Mouse (Mus musculus) heart, adult 2 months (tissue): ENCODE measurements around the gene Jmjd6.

Source experiments
- CTCF ChIP-seq: fragments of 200-600 bp; IDR thresholded peaks from 2 replicates; pipeline ENCODE4 v1.8.1; 2022; ENCODE audit warnings: antibody characterized with exemption, mild to moderate bottlenecking, moderate library complexity
- EP300 ChIP-seq: fragments of 200-500 bp; IDR thresholded peaks from 2 replicates; pipeline ENCODE4 v1.6.1; 2011; ENCODE audit warnings: low read depth, low read length, control low read depth; ENCODE audit not compliant: insufficient read depth
- POLR2A ChIP-seq: fragments of 200-500 bp; IDR thresholded peaks from 2 replicates; pipeline ENCODE4 v1.6.1; 2011; ENCODE audit warnings: mild to moderate bottlenecking, low read depth, low read length, control low read depth; ENCODE audit not compliant: insufficient read depth

DNA sequence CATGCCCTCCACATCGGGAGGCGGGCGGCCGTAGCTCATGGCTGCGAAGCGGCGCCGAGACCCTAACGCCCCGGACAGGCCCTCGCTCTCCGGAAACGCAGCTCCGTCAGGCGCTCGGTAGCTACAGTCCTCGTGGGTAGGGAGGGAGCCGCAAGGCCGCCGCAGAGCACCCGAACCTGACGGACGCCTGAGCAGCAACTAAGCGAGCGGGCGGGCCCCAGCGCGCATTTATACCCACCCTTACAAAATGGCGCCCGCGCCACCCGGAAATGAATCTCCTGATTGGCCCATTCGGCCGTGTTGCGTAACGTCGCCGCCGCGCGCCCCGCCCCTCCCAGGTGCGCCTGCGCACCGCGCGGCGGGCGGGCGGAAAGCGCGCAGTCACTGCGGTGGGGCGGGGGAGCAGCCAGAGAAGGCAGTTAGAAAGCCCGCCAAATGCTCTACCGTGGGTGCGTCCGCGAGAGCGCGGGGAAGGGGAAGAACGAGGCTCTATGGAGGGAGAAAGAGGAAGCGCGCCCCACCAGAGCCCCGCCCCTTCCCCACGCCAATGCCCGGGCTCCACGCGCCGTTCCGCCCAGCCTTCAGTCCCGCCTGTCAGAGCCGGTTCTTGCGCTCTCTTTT lies 9.8 kb upstream of the Jmjd6 start, which contains the start of gene Srsf2:
- TF ChIP-seq EP300 (peak; percentile 62; the same call in 1 of the 2 replicates), CTCF (no peak), POLR2A (peak; percentile 99)
